Mouse (Mus musculus) intestine, embryonic 15.5 days (tissue): Measurements from ENCODE around the gene Klf16. TPM values are rescaled to one million over a fixed set of nuclear protein-coding genes. Genes with fewer than 3 reads are reported as not detected.

ENCODE experiments used
- ATAC-seq: fragments of 200-750 bp; cut with Nextera tagmentation; 2 replicates; pipeline ENCODE4 v1.8.0; 2017; ENCODE audit warnings: moderate TSS enrichment, moderate library complexity
- H3K27ac ChIP-seq: fragments of 300-500 bp; sonication (generic); 2 replicates; pipeline ENCODE4 v1.5.1; 2015; ENCODE audit warnings: mild to moderate bottlenecking, inconsistent platforms
- H3K27me3 ChIP-seq: fragments of 300-500 bp; sonication (generic); replicated peaks from 2 replicates; pipeline ENCODE4 v1.6.1; 2015; ENCODE audit warnings: inconsistent platforms
- H3K36me3 ChIP-seq: fragments of 300-500 bp; sonication (generic); 2 replicates; pipeline ENCODE4 v1.6.1; 2015; ENCODE audit warnings: inconsistent platforms
- H3K4me1 ChIP-seq: fragments of 300-500 bp; sonication (generic); replicated peaks from 2 replicates; pipeline ENCODE4 v1.6.1; 2015; ENCODE audit warnings: inconsistent platforms
- H3K4me2 ChIP-seq: fragments of 300-500 bp; sonication (generic); replicated peaks from 2 replicates; pipeline ENCODE4 v1.6.1; 2015; ENCODE audit warnings: mild to moderate bottlenecking, inconsistent platforms
- H3K4me3 ChIP-seq: fragments of 300-500 bp; sonication (generic); replicated peaks from 2 replicates; pipeline ENCODE4 v1.5.1; 2015; ENCODE audit warnings: inconsistent platforms
- H3K9ac ChIP-seq: fragments of 300-500 bp; sonication (generic); 2 replicates; pipeline ENCODE4 v1.6.1; 2015; ENCODE audit warnings: inconsistent platforms
- H3K9me3 ChIP-seq: fragments of 300-500 bp; sonication (generic); 2 replicates; pipeline ENCODE4 v1.6.1; 2016; ENCODE audit warnings: inconsistent platforms
- WGBS: fragments of 180-500 bp; shearing (Covaris S2); methylation state at CpG from one replicate; pipeline ENCODE4 v1.1.7; 2015; 5-methylcytosine and 5-hydroxymethylcytosine counted together
- polyA plus RNA-seq: library from polyadenylated mRNA; unstranded; fragments of >200 nt; fragmentation: Nextera tagmentation; extraction: Ambion mirVana; gene quantifications from 2 replicates; pipeline ENCODE4 v1.2.1, GENCODE M21; 2015

Klf16 gene
- polyA plus RNA-seq, 1 experiment from 2014 or later, result 8.3 TPM

- no peak overlapping the region for H3K4me3 ChIP-seq
- ATAC-seq, result no peak
- H3K27ac ChIP-seq, result no peak overlapping the region
- 76% methylated on average over 2 of the region's 2 CpGs for WGBS
- no peaks in the 10 kb centered on the region for H3K9me3 ChIP-seq
- H3K36me3 ChIP-seq, result no peaks in the 10 kb centered on the region
- H3K4me2 ChIP-seq, result no peak overlapping the region
- no peak overlapping the region for H3K9ac ChIP-seq
- no peaks in the 10 kb centered on the region for H3K4me1 ChIP-seq
- H3K27me3 ChIP-seq, result peaks cover 14% of the 10 kb centered on the region
Measured at GRCm38 (mm10) chr10:80519287-80519686, 57.8 kb downstream of the Klf16 start.

Other genes starting within 250 kb of the Klf16 start
- gene Pcsk4, start 247.8 kb downstream of the Klf16 start, polyA plus RNA-seq, result 8.1 and 8.8 TPM in 2 replicates
- gene Reep6, start 247.4 kb downstream of the Klf16 start, polyA plus RNA-seq, result 132 and 159 TPM in 2 replicates
- 19.3 and 20.4 TPM in 2 replicates for gene Adamtsl5, start 228.9 kb downstream of the Klf16 start, polyA plus RNA-seq
- 0.32 and 0.63 TPM in 2 replicates for gene Plk5, start 220.9 kb downstream of the Klf16 start, polyA plus RNA-seq
- 5.5 and 6.9 TPM in 2 replicates for gene Mex3d, start 189.7 kb downstream of the Klf16 start, polyA plus RNA-seq
- 180 and 201 TPM in 2 replicates for gene Mbd3, start 177.8 kb downstream of the Klf16 start, polyA plus RNA-seq
- gene Uqcr11, start 170.5 kb downstream of the Klf16 start, polyA plus RNA-seq, result 890 and 1,161 TPM in 2 replicates
- 91.7 and 94.2 TPM in 2 replicates for gene Tcf3, start 143.7 kb downstream of the Klf16 start, polyA plus RNA-seq
- gene Onecut3, start 82.5 kb downstream of the Klf16 start, polyA plus RNA-seq, result 0.06 and 0.10 TPM in 2 replicates
- gene Atp8b3, start 38.2 kb downstream of the Klf16 start, polyA plus RNA-seq, result 0.09 and 0.19 TPM in 2 replicates
- gene Rexo1, start 15.8 kb downstream of the Klf16 start, polyA plus RNA-seq, result 23.6 and 25.0 TPM in 2 replicates
- 95.7 and 101 TPM in 2 replicates for gene Abhd17a, start 13.0 kb upstream of the Klf16 start, polyA plus RNA-seq
- gene Scamp4, start 25.6 kb upstream of the Klf16 start, polyA plus RNA-seq, result 105 and 114 TPM in 2 replicates
- 6.4 and 6.6 TPM in 2 replicates for gene Adat3, start 25.6 kb upstream of the Klf16 start, polyA plus RNA-seq
- gene Gm49322, start 28.7 kb upstream of the Klf16 start, polyA plus RNA-seq, result 3.9 and 4.1 TPM in 2 replicates
- 134 and 152 TPM in 2 replicates for gene Csnk1g2, start 45.5 kb upstream of the Klf16 start, polyA plus RNA-seq
- gene Btbd2, start 79.8 kb upstream of the Klf16 start, polyA plus RNA-seq, result 54.9 and 62.4 TPM in 2 replicates
- 68.8 and 73.0 TPM in 2 replicates for gene Mknk2, start 100.8 kb upstream of the Klf16 start, polyA plus RNA-seq
- gene Mob3a, start 124.7 kb upstream of the Klf16 start, polyA plus RNA-seq, result 40.4 and 43.0 TPM in 2 replicates
- gene Izumo4, start 124.9 kb upstream of the Klf16 start, polyA plus RNA-seq, result 22.3 and 26.5 TPM in 2 replicates
- gene Ap3d1, start 164.9 kb upstream of the Klf16 start, polyA plus RNA-seq, result 70.5 and 71.4 TPM in 2 replicates
- 12.0 and 14.2 TPM in 2 replicates for gene Dot1l, start 177.9 kb upstream of the Klf16 start, polyA plus RNA-seq
- gene Sf3a2, start 220.9 kb upstream of the Klf16 start, polyA plus RNA-seq, result 63.7 and 69.7 TPM in 2 replicates
- 132 and 133 TPM in 2 replicates for gene Plekhj1, start 221.3 kb upstream of the Klf16 start, polyA plus RNA-seq
- gene Amh, start 227.9 kb upstream of the Klf16 start, polyA plus RNA-seq, result not detected in 2 replicates
- gene Jsrp1, start 236.2 kb upstream of the Klf16 start, polyA plus RNA-seq, result 0.88 and 1.2 TPM in 2 replicates
- gene Oaz1, start 249.3 kb upstream of the Klf16 start, polyA plus RNA-seq, result 1,393 and 1,601 TPM in 2 replicates